Mouse (Mus musculus): ENCODE results near the gene Atp6v0a2.

- no peak for TF ChIP-seq USF1 (IDR thresholded peaks at IDR 0.05; ENCODE audit: low read depth)
- no peak for TF ChIP-seq FOSL1 (IDR thresholded peaks at IDR 0.05; ENCODE audit: insufficient read depth, low read length, poor library complexity, severe bottlenecking)
- TF ChIP-seq CTCF (IDR thresholded peaks at IDR 0.05; ENCODE audit: control insufficient read depth, insufficient read depth, insufficient read length): no peak
- TF ChIP-seq MYOD1 (IDR thresholded peaks at IDR 0.05; ENCODE audit: control insufficient read depth, insufficient read length, low read depth): no peak
- TF ChIP-seq CEBPB (IDR thresholded peaks at IDR 0.05; ENCODE audit: low read depth): no peak
- no peak for TF ChIP-seq MAX (IDR thresholded peaks at IDR 0.05)
These were observed 113.7 kb downstream of the Atp6v0a2 start for GRCm38 (mm10) chr5:124741898-124742599.

Measured in C2C12 (cell line).